Mouse (Mus musculus) c-Kit-negative CD71-positive TER-119-positive erythroid progenitor cells, embryonic 14.5 days (primary cell): Measurements from ENCODE around the gene Rcsd1.
A peak's percentile ranks its signal among the peaks of the same experiment; 100 is the strongest.

ENCODE experiments used
- DNase-seq: peaks from one replicate; pipeline ENCODE4 v3.0.0-alpha.2; 2013; ENCODE audit warnings: low read depth, low spot score

The Rcsd1 gene

DNA sequence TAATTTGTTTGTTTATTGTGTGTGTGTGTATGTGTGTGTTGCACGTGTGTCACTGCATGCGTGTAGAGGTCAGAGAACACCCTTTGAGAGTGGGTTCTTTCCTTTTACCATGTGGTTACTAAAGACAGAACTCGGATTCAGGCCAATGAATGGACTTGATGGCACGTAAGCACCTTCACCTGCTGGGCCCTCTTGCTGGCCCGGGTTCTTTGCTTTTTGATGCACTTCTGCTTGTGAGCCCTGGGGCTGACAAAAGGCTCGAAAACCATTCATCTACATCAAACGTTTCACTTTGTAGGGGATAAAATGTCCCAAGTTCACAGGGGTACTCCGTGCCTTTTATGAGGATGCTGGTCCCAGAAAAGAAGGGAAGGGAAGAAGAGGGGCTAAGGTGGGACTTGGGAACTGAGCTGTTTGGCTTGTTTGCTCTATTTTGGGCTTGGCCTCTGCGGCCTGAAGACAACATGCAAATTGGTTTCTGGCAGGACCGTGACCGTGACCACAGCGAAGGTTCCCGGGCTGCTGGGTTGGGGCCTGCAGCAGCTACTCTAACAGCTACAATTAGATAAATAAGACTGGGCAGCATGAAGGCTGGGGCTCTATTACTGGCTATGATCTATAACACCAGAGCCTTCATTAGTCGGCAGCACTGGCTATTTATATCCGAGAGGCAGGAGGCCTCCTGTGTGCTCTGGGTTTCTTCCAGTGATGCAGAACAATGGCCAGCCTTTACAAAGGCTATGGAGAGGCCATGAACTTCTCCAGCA is 46.9 kb downstream of the Rcsd1 start:
- DNase-seq = no peak

DNA sequence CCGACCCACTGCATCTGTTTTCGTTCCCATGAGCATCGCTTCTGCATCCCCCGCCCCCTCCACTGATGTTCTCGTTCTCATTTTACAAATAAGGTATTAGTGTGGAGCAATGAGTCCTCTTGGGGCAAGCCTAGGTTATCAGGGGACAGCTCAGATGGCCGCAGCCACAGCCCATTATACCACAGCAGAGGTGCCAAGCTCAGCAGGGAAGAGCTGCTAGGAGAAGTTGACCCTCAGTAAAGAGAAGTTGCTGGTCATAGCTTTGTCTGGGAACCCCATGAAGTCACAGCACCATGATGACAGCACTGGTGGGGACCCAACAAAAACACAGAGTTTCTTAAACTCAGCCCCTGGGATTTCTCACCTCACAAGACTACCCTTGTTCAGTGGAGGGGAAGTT is 47.8 kb downstream of the Rcsd1 start:
- DNase-seq = no peak

DNA sequence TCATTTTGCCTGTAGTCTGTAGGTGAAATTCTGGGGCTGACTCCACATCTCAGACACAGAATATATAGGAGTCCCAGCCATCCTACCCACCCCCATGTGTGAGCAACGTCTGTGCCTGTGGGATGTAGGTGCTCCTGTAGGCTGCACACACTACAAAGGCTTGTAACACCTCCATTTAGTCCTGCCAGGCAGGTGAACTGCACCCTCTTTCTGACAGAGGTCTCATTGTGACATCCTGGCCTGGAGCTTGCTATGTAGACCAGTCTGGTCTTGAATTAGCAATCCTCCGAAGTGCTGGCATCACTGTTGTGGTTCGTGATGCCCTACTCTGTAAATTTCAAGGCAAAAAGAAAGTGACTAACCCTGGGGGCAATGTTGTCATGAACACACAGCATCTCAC is 48.4 kb downstream of the Rcsd1 start:
- no peak for DNase-seq

DNA sequence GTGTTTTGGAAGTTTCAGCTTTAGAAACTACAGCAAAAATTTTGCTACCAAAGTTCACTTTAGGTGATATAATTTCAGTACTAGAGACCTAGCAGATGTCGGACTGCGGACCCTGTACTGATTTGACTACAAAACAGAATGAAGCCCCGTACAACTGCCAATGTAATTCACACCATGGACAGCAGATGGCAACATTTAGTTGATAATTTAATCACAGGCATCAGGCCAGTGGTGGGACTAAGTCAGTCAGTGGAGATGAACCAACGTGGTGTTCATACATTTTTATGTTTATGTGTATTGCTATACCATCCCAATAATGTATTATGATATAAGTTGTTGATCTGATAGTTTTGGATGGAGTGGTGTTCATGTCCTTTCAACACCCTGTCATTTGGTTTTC is 48.8 kb downstream of the Rcsd1 start:
- no peak for DNase-seq

DNA sequence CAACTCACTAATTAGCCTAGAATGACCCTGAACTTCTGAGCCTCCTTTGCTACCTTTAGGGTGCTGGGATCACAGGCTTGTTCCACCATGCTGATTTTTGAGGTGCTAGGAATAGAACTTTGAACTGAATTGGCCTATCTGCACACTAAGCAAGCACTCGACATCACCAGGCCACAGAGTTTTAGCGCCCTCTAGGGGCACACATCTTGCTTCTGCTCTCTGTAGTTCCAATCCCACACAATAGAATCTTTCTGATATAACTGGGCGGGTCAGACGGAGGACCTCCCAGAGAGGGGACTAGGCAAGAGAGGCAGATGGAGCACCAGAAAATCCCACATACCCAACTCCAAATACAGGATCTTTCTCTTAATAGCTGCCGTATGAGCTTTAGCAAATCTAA is 51.0 kb downstream of the Rcsd1 start:
- DNase-seq = peak; percentile 36

DNA sequence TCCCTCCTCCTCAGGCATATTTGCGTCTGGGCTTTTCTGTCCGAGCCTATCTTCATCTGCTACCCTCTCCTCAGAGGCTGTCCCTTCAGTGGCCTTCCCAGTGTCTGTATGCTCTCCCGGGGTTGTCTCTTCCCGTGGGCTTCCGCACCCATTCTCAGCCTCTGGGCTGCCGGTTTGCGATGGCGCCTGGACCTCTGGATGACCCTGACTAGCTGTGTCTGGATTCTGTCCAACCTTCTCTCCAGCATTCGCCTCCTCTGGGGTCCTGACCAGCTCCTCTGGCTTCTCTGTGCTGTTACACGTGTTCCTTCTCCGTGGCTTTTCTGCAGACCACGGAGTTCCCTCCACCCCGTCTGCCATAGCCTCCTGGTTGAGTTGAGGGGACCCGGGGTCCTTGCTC is 54.1 kb downstream of the Rcsd1 start:
- DNase-seq = no peak

DNA sequence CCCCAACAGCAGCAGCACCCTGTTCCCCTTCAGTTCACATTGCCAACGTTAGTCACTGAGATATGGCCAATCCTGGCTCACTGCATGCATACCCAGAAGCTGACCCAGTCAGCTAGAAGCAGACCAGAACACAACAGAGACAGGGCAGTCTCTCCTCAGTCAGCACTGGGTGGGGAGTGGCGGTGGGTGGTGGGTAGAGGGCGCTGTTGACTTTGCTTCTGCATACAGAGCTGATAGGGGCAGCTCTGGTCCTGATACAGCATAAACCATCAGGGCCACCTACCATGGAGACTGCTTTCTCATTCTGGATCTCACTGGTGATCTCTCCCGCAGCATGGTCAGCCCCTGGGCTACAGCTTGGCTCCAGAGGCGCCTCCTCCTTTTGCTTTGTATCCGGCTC is 54.5 kb downstream of the Rcsd1 start:
- DNase-seq = no peak

DNA sequence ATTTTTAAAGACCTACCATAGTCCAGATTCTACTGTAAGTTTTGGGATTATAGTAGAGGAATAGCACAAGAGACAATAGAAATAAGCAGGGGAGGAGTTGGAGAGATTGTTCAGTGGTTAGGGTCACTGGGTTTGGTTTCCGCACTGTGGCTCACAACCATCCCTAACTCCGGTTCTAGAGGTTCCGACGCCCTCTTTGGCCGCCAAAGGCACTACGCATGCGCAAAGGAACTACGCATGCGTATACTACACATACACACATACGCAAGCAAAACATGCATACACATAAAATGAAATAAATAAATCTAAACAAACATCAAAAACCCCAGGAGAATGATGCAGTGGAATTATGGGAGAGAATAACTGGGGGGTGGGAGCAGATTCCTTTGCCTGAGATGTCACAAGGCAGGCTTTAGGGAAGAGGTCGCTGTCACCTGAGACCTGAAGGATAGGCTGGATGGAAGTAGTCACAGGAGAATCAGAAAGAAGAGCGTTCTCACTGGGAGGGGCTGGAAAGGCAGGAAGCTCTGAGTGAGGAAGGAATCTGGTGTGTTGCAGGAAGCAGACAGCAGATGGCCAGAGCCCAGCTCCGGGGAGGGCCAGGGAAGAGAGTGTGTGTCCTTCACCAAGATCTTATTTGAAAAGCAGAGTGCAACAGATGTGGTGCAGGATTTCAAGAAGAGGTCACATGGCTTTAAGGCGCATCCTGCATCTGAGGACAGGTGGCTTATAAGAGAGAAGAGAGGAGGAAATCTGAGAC is 56.3 kb downstream of the Rcsd1 start:
- no peak for DNase-seq

DNA sequence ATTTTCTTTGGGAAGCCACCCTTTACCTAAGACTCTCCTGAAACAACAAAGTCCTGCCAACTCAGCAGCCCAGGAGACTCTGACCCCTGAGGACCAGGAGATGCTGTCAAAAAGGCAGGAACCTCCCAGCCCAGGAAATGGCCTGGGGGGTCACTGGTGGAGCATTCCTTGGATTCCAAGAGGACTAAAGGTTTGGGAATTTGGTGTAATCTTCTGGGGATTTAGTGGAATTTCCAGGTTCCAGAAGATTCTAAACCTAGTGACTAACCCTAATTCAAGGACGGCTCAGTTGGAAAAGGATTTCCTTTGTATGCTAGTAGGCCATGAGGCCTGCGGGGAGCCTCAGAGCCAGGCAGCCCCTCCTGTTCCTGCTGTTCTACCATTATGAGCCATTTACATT is 57.0 kb downstream of the Rcsd1 start:
- DNase-seq = no peak

DNA sequence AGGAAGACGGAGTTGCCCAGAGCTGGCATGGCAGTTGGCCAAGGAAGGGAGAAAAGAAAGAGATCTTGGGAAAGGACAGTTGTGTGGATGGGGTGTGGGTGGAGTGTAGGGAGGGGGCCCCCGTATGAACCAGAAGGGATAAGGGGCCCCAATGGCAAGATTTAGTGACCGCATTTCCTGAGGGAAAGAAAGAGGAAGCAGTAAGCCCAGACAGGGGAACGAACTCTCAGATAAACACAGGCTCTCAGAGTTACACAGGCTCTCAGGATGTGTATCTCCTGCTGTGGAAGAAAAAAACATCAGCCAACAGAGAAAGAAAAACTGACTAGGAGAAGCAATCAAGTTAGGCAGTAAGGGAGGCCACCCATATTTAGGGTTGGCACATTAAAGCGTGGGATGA is 58.4 kb downstream of the Rcsd1 start:
- DNase-seq = no peak

DNA sequence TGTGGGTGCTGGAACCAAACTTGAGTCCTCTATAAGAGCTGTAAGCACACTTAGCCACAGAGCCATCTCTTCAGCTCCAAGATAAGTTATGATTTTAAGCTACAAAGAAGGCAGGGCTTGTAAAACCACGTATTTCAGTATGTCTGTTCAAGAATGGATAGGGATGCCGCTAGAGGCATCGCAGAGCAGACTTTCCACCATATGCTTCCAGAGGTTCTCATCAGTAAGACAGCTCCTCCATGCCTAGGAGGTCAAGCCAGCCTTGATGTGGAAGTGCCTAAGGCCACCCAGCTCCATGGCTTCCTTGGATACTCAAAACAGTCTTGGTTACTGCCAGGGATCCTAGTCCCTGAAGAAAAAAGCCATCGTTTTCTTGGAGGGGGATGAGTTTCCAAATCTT is 64.5 kb downstream of the Rcsd1 start:
- no peak for DNase-seq

DNA sequence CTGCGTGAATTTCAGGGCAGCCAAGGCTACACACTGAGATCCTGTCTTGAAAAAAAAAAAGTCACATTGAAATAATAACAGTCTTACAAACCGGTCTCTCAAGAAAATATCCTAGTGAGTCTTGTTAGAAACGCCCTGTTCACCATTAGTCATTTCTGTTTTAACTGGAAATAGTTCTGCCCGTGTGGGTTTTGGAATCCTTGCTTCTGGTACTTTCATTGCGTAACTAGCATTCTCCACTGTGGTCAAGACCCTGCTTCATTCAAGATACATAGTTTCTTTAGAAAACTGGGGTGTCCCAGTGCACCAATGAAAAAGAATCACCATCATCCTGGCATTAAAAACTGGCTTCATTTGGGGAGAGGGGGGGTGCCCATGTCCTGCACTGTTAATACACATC is 65.8 kb downstream of the Rcsd1 start:
- DNase-seq = no peak

DNA sequence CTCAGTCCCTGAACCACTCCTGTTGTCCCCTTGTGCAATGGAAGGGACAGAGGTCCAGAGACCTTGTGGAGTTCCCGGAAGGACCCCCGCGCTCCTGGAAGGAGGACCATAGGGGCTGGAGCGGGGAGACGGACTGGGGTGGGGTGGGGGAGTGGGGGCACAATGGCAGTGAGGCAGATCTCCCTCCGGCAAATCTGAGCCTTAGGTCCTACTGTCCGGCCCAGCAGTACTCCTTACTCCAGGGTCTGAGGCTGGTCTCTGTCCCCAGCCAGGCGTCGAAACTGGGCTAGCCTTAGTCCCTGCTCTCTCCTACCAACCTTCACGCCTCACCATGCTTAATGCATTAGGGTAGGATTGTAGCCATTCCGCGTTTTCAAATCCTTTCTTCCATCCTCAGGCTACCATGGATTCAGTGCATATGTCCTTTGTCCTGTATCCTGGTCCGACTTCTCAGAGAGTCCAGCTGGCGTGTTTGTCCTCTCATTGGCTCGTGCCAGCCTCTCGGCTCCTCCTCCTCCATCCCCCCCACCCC is 66.7 kb downstream of the Rcsd1 start:
- DNase-seq = peak; percentile 13

DNA sequence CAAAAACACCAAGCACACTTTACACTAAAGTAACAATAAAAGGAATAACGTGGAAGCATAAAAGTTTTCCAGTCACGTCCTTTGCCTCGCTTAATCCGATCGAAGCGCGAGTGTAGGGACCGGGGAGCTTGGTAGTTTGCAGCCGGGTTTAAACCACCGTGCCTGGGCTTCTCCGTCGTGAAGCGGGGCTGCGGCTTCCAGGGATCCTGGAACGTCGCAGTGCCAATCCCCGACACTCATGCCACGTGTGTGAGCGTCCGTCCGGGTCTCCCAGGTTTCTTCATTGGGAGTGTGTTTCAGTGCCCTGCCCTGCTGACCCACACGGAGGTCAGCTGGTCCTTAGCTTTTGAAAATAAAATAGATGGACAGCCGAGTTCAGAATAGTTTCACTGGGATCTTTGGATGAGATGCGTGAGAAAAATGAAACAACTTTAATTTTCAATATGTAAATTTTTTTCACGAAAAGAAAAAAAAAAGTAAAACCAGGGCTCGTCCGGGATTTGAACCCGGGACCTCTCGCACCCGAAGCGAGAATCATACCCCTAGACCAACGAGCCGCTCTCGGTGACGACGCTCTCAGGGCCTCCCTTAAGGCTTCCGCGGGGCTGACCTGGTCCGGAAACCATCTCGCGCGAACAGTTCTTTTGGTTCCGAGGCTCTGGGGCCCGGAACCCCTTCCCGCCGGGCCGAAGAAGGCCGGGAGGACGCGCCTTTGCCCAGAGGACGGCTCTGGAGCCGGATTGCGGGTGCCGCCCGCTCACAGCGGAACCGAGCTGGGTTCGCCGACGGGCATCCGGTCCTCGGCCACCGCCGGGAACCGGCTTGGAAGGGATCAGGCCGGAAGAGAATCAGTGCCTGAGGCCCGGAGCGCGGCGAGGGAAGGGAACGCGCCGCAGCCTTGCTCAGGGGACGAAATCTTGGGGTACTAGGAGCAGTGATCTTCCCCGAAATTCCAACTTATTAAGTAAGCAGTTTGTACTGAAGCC is 67.5 kb downstream of the Rcsd1 start:
- peak; percentile 74 for DNase-seq

DNA sequence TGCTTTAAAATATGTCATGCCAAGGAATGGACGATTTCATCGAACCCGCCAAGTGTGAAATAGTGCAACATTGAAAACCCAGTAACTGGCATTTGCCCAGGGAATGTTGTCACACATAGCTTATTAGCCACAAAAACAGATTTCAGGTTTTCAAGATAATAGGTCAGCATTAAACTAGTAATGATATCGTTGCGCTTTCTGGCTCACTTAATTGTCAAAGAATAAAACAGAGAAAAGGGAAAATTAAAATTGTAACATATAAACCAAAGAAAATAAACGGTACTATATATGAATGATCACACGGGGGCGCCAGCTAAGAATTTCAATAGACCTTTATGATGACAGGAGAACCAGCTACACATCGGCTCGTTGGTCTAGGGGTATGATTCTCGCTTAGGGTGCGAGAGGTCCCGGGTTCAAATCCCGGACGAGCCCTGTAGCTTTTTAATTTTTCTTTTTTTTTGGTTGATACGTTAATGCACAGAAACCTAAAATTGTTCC is 68.2 kb downstream of the Rcsd1 start:
- peak; percentile 74 for DNase-seq

DNA sequence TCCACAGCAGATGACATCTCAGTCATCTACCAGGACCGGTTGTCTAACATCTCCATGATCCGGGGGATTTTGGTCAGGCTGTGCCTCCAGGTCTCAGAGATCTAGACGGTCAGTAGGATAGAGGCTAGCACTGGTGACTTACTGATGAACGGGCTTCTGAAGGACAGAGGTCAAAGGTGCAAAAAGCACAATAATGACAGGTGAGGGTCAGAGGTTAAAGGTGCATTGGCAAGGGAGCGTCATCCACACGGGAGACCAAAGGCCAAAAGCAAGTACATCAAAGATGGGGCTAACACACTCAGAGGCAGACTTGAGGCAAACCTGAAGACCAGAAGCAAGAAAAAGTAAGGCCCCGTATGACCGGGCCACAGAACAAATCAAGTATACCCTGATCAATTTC is 73.3 kb downstream of the Rcsd1 start:
- no peak for DNase-seq

DNA sequence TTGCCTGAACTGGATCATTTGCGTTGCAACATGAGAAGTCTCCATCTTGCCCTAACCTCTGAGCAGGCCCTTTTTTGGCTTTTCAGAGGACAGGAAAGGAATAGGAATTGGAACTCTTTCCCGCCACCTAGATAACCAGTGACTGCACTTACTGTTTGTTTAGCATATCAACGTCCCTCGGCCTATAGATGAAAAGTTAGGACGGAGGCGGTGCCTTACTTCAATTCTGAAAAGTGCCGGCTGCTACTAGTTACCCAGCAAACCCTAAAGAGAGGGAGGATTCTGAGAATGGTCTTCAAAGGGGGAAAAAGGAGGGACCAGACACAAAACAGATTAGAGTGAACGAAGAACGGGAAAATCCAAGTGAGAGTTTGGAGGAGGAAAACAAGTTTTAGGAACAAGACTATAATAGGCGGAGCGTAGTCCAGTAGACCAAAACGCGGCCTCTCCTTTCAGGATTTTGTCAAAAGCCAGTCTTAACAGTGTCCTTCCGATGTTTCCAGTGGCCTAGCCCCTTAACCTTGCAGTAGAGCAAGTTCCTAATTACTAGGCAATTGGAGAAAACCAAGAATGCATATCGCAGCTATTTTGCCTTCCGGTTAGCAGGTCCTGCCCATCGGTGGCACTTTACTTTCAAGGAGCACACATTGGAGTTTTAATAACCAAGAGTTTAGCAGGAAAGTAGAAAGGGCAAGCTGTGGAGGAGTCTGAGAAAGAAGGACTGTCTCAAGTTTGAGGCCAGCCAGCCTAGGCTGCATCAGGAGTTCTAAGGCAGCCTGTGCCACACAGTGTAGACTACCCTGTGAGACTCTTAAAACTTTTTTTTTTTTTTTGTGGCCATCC is 74.3 kb downstream of the Rcsd1 start:
- no peak for DNase-seq

DNA sequence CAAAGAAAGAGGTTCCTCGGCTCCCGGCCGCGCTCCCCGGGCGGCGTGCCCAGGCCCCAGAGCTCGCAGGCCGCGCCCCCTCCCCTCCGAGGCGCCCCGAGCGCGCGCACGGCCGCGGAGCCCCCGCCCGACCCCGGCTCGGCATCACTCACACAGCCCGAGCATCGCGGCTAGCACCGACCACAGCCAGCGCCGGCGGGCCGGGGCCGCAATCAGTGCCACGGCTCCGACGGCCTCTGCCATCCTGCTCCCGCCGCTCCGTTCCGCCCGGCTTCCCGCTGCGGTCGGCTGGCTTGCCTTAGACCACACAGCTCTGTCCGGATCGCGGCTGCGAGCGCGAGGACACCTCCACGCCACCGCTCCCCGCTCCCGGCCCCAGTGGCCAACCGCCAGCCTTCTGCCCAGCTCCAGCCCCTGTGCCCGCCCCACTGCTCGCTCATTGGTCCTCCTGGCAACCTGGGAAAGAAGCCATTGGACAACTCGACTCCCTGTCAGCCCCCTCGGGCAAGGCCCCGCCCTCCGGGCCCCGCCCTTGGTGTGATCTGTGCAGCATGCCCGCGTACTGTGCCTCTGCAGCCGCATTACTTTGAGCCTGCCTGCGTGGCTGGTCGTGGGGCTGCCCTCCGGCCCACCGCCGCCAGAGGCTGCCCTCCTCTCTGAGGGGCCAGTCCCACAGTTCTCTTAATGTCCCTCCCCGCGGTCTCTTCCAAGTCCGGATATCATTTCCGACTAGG is 75.2 kb downstream of the Rcsd1 start, which contains the start of gene Mpzl1:
Mpzl1 (minus strand) TSS at position 388 of the 734 bp plus-strand sequence.
- peak; percentile 91 for DNase-seq

DNA sequence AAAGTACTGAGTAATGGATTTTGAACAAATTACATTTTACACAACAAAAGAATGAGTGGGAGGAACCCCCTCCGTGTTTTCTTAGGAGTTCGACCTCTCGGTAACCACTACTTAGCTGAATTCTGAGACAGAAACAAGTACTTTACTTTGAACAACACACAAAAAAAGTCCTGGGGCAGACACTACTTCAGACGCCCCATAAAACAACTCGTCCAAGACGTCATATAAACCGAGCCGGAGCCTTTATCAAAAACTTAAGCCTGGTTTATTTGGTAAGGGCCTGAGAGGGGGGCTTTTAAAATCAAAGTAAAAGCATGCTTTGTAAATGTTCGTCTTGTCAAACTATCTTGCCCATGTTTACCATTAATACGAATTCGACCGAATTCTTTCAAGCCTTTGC is 76.2 kb downstream of the Rcsd1 start:
- no peak for DNase-seq

DNA sequence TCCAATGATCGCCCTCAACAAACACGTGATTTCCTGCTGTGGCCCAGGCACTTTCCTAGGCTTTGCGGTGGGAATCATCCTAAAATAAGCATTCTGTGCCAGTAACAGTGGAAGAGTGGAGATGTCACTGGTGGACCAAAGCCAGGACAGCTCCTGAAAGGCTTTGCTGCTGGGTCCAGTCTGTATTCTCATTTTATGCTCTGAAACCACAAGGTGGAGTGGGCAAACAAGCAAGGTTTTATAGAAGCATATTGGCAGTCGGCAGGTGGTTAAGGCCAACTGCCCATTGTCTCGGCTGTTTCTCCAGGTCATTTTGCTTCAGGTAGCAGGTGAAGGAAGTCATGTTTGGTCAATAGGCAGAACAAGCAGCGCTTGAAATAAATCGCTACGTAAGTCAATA is 78.4 kb downstream of the Rcsd1 start:
- no peak for DNase-seq
